Mouse (Mus musculus): ENCODE measurements around the gene Klc1.

The Klc1 gene

GRCm38 (mm10) chr12:111833457-111833856, 74.8 kb downstream of the Klc1 start:
- ChIA-PET POLR2A (interaction anchor here in 2 of 4 experiments (0.8 to 1.7 kb wide), 9 partner anchors 8 to 46 kb away, joined by 3 to 5 read pairs (median 3); partner anchors contain the start of genes Zfyve21 (in 2 of the 2) and Xrcc3 (in 1 of the 2)), CTCF (interaction anchor here in 1 of 4 experiments (0.6 kb wide), 1 partner anchor 44 kb away, joined by 5 read pairs; no protein-coding TSS in a partner anchor)

DNA sequence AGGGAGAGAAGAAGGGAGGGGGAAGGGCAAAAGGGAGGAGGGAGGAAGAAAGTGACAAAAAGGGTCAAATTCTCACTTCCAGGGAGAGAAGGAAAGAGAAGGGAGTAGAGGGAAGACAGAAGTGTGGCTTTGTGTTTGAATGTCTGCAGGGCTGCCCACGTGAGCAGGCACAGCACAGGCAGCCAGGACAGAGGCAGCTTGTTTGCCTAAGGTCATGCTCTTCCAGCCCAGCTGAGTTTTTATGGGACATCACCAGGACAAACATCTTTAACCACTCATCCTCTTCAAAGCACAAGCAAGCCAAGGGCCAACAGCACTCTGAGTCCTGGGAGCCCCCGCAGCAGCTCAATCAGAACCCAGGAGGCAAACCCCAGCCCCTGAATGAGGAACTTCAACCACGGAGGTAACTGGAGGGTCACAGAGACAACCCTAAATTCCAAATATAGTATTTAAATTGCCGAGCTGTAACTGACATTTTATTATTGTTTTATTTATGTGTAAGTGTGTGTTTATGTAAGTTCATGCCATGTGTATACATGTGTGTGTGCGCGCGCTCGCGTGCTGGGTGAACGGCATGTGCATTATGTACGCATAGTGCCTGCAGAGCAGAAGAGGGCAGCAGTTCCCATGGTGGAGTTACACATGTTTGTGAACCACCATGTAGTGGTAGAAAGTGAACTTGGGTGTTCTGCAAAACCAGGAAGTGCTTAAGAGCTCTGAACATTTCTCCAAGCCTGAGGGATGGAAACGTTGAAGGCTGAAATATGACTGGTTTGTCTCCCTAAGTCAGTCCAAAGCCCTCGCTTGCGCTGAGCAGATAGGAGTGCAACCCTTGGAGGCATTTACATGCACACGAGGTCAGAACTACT, 84.2 kb downstream of the Klc1 start:
- ChIA-PET CTCF (interaction anchor here in 1 of 4 experiments (2.3 kb wide), 1 partner anchor 9 kb away, joined by 8 read pairs; no protein-coding TSS in a partner anchor), POLR2A (interaction anchor here in 2 of 4 experiments (1.0 to 1.6 kb wide), 3 partner anchors 8 to 56 kb away, joined by 3 to 7 read pairs (median 3); partner anchors contain the start of genes Xrcc3 (in 1 of the 2) and Zfyve21 (in 1 of the 2))

GRCm38 (mm10) chr12:111843470-111843869, 84.8 kb downstream of the Klc1 start:
- POLR2A ChIA-PET = interaction anchor here in 1 of 4 experiments (1.1 to 1.6 kb wide), 2 partner anchors 7 to 30 kb away, joined by 3 to 7 read pairs; partner anchors contain the start of genes Xrcc3 and Zfyve21
- CTCF ChIA-PET = interaction anchor here in 1 of 4 experiments (0.6 kb wide), 1 partner anchor 38 kb away, joined by 3 read pairs; no protein-coding TSS in a partner anchor

- ChIA-PET POLR2A (no interaction called here), CTCF (no interaction called here)
Measured at GRCm38 (mm10) chr12:111845953-111846352, 87.3 kb downstream of the Klc1 start.

DNA sequence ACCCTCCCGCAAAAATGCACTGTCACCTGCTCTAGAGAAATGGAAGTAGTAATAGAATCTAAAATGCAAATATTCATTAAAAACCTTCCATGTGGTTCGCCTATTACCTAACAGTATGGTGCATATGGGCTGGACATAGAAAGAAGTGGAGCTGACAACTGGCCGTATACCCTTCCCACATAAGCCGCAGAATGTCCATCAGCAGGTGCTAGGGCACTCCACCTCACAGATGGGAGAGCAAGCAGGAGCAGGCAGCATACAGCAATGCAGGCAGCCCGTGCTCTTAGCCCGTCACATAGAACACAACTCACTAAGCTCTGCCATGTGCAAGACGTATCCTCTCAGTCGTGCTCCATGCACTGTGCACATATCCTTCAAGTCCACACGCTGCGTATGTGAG, 88.2 kb downstream of the Klc1 start:
- CTCF ChIA-PET = interaction anchor here in 2 of 4 experiments (0.5 to 0.7 kb wide), 3 partner anchors 69 to 141 kb away, joined by 3 to 5 read pairs (median 5); no protein-coding TSS in a partner anchor

DNA sequence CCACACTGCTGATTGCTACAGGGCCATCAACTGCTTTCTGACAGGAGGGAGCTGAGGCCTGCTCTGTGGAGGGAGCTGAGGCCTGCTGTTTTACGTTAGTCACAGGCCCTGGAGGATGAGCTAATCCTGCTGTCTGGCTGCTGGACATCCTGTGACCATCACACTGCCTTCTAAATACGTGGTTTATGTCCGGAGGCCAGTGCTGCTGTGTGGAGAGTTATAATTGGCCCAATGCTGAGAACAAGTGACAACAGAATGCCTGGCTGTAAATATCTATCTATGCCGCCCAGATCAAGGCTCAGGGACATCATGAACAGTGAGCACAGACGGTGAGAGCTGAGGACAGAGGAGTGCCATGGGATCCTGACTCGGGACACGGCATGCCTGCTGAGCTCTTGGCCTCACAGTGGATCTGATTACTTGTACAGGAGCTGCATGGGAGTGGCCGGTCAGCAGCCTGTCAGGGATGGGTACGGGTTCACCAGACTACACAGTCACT, 89.7 kb downstream of the Klc1 start:
- CTCF ChIA-PET = interaction anchor here in 2 of 4 experiments (0.6 to 1.0 kb wide), 2 partner anchors 29 to 109 kb away, joined by 4 to 5 read pairs; no protein-coding TSS in a partner anchor
- POLR2A ChIA-PET = interaction anchor here in 2 of 4 experiments (0.8 to 2.2 kb wide), 3 partner anchors 30 to 176 kb away, joined by 3 to 5 read pairs (median 3); partner anchors contain the start of genes Xrcc3 (in 1 of the 2) and Zfyve21 (in 1 of the 2)

More for the DNA sequence above, 88.2 kb downstream of the Klc1 start:
- POLR2A ChIA-PET = interaction anchor here in 1 of 4 experiments (0.7 kb wide), 1 partner anchor 53 kb away, joined by 3 read pairs; no protein-coding TSS in a partner anchor

- ChIA-PET POLR2A (interaction anchor here in 1 of 4 experiments (0.6 to 1.5 kb wide), 9 partner anchors 8 to 779 kb away, joined by 3 to 5 read pairs (median 3); partner anchors contain the start of genes Xrcc3 and Zfyve21), CTCF (interaction anchor here (0.6 to 1.7 kb wide), 15 partner anchors 9 to 521 kb away, joined by 3 to 8 read pairs (median 3); no protein-coding TSS in a partner anchor)
Measured at GRCm38 (mm10) chr12:111851235-111851634, 92.6 kb downstream of the Klc1 start.

DNA sequence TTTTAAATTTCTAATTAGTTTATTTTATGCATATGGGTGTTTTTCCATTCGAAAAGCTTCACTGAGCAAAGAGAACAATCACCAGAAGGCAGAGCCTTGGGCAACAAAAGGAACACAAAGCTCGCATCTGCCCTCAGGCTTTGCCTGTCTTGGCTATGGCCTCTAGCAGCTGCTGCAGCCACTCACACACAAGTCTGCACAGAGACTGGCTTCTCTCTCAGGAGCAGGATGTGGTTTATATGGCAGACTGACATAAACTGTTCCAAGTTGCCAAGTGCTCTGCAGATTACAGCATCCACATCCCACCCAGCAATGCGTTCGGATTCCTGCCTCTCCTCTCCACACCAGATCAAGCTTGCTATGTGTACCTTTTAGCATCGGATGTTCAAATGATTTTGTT, 93.1 kb downstream of the Klc1 start:
- POLR2A ChIA-PET = interaction anchor here in 2 of 4 experiments (0.6 to 1.5 kb wide), 10 partner anchors 18 to 778 kb away, joined by 3 to 5 read pairs (median 3); partner anchors contain the start of genes Xrcc3 (in 1 of the 2) and Zfyve21 (in 1 of the 2)
- CTCF ChIA-PET = interaction anchor here in 3 of 4 experiments (0.6 to 1.7 kb wide), 14 partner anchors 10 to 522 kb away, joined by 3 to 8 read pairs (median 4); no protein-coding TSS in a partner anchor

DNA sequence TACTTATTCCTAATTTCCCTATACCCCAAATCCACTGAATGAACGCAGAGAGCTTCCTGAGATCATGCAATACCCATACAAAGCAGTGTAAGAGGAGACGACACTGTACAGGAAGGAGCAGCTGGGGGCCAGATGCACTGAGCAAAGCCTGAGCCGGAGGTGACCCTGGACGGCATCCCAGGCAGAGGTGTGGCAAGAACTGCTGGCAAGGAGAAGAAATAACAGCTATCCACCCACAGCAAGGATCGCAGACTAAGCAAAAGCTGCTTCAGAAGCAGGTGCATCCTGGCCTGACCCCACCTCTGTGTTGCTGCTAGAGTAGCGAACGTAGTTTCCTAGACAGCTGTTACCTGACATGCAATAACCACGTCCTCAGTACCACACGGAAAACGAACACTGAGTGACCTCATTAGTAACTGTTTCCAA, 94.4 kb downstream of the Klc1 start:
- POLR2A ChIA-PET = interaction anchor here in 2 of 4 experiments (0.5 to 1.4 kb wide), 6 partner anchors 114 to 279 kb away, joined by 3 read pairs; partner anchors contain the start of genes Atp5mpl (in 1 of the 2) and Mark3 (in 1 of the 2)
- CTCF ChIA-PET = interaction anchor here (0.6 to 1.7 kb wide), 8 partner anchors 36 to 157 kb away, joined by 3 to 6 read pairs (median 4); no protein-coding TSS in a partner anchor

- ChIA-PET POLR2A (interaction anchor here in 2 of 4 experiments (0.5 to 1.4 kb wide), 5 partner anchors 55 to 811 kb away, joined by 3 to 4 read pairs (median 3); partner anchors contain the start of gene Atp5mpl (in 1 of the 2)), CTCF (interaction anchor here (0.7 to 1.7 kb wide), 7 partner anchors 36 to 158 kb away, joined by 3 to 6 read pairs (median 4); no protein-coding TSS in a partner anchor)
Measured at GRCm38 (mm10) chr12:111853546-111853945, 94.9 kb downstream of the Klc1 start.

DNA sequence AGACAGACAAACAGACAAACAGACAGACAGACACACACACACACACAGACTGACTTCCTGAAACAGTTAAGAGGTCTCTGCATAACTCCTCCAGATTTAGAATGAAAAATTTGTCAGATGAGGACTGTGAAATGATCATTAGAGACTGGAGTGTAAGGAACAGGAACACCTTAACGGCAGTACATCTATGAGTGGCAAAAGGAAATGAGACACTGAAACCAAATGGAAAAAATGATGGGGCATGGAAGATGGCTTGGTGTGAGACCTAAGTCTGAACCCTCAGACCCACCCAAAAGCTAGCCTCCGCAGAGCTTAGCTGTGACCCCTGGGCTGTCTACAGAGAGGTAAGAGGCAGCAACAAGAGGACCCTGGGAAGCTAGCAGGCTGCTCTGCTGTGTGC, 96.8 kb downstream of the Klc1 start:
- POLR2A ChIA-PET = no interaction called here
- CTCF ChIA-PET = interaction anchor here in 1 of 4 experiments (0.7 to 1.3 kb wide), 2 partner anchors 89 to 103 kb away, joined by 3 read pairs; no protein-coding TSS in a partner anchor

All from embryonic stem cell, embryonic (primary cell).